Mouse (Mus musculus) gastrocnemius, postnatal 25 days (tissue): ENCODE measurements around the gene Bcl2l1. TPM values are rescaled to one million over a fixed set of nuclear protein-coding genes. Genes with fewer than 3 reads are reported as not detected.

Experiments used
- DNase-seq: peaks from one replicate; pipeline ENCODE4 v3.0.0; 2022
- total RNA-seq, 2 experiments: library from RNA; stranded (reverse); gene quantifications; 1 replicate in 1 of 2; 2 replicates in 1 of 2; pipeline ENCODE4 v1.2.3; 2021

The Bcl2l1 gene
- total RNA-seq, 2 experiments from 2014 or later = 13.8 to 16.4 TPM

GRCm38 (mm10) chr2:152772231-152772630, 59.3 kb downstream of the Bcl2l1 start:
- no peak for DNase-seq

DNA sequence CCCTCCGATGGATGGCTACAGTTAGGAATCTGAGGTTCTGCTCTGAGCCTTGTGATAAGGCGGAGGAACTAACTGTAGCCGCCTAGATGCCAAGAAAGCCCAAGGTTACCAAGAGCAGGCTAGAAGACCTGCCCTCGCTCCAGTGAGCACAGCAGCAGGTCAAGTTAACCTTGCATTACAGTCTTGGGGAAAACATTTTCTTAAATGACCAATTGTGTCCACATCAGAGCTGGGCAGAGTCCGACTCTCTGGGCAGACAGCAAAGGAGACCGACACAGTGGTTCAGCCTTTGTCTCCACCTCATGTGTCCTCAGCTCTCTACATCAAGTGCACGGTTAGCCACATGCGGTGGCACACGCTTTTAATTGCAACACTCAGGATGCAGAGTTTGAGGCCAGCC, 60.0 kb downstream of the Bcl2l1 start:
- DNase-seq = no peak

GRCm38 (mm10) chr2:152769677-152770076, 61.9 kb downstream of the Bcl2l1 start:
- DNase-seq = no peak

DNA sequence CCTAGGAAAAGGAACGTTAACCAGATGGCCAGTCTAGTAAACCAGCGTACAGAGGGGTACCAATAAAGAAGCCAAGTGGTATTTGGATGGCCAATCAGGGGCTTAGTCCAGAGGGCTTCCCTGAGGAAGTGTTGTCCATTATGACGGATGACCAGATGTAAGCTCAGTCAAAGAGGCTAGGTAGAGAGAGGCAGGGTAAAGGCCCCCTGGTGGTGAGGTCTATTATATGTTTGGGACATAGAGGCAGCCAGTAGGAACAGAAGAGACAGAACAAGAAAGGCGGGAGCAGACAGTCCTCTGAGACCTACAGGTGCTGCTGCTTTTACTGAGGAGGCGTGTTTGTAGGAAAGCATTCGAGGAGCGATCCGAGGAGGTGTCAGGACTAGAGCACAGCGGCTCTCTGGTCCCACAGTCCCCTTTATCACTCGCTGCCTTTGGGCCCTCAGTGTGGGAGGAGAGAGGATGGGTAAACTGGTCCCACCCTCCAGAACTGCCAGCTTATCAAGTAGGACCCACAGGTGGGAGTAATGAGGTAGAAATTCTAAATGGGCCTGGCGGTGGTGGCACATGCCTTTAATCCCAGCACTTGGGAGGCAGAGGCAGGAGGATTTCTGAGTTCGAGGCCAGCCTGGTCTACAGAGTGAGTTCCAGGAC, 63.8 kb downstream of the Bcl2l1 start:
- DNase-seq = peak; percentile 34

GRCm38 (mm10) chr2:152766387-152767123, 65.0 kb downstream of the Bcl2l1 start:
- peak; percentile 84 for DNase-seq

DNA sequence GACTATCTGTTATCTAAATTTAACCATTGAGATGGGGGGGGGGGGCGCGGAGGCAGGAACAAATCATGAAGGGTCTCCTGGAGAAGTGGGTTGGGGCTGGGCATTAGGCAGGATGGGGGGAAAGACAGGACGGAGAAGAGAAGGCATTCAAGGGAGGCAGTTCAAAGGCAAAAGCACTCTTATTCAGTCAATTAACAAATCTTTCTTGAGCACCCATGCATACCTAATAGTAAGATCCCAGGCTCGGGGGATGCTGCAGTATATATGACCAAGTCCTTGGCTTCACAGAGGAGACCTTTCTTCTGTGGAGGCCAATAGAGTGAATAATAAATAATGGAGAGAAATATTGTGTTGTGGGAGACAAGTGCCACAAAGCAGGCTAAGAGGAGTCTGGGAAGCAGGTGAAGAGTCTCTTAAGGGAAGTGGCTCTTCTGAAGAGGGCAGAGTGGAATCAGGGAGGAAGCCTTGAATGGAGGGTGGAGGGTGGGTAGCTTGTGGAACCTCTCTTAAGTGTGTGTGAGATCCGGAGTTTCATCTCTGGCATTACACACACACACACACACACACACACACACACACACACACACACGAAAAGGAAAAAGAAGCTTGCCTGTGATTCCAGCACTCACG, 66.4 kb downstream of the Bcl2l1 start:
- no peak for DNase-seq

DNA sequence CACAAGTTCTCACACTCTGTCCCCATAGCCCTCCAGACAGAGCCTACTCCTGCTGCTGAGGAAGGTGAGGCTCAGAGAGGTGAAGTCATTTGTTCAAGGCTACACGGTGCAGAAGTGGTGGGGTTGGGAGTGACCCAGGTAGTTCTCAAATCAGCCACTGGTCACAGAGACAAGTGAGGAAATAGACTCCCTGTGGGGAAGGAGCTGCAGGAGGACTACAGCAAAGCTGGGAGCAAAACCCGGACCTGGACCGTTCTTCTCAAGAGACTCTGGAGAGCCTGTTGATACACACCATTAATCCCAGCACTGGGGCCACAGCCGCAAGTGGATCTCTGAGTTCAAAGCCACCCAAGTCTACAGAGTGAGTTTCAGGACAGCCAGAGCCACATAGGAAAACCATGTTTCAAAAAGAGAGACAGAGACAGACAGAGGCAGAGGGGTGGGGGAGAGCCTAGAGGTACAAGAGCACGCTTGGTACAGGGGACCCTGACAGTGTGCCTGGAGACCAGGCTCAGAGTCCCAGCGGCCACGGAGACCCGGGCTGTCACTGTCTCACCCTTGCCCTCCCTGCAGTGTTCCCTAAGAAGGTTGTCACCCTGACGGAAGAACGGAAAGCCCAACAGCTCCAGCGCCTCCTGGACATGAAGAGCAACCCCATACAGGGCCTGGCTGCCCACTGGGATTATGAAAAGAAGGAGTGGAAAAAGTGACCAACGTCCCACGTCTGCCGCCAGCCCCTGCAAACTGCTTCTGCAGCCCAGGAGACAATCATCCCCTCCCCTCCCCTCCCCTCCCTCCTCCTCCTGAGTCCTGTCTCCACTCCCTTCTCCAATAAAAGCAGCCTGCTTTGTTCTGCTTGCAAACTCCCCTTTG, 67.1 kb downstream of the Bcl2l1 start:
- DNase-seq = no peak

- DNase-seq = no peak
Measured at GRCm38 (mm10) chr2:152763310-152763709, 68.2 kb downstream of the Bcl2l1 start.

GRCm38 (mm10) chr2:152758351-152758750, 73.2 kb downstream of the Bcl2l1 start:
- no peak for DNase-seq

- no peak for DNase-seq
Measured at GRCm38 (mm10) chr2:152757478-152757877, 74.0 kb downstream of the Bcl2l1 start.

DNA sequence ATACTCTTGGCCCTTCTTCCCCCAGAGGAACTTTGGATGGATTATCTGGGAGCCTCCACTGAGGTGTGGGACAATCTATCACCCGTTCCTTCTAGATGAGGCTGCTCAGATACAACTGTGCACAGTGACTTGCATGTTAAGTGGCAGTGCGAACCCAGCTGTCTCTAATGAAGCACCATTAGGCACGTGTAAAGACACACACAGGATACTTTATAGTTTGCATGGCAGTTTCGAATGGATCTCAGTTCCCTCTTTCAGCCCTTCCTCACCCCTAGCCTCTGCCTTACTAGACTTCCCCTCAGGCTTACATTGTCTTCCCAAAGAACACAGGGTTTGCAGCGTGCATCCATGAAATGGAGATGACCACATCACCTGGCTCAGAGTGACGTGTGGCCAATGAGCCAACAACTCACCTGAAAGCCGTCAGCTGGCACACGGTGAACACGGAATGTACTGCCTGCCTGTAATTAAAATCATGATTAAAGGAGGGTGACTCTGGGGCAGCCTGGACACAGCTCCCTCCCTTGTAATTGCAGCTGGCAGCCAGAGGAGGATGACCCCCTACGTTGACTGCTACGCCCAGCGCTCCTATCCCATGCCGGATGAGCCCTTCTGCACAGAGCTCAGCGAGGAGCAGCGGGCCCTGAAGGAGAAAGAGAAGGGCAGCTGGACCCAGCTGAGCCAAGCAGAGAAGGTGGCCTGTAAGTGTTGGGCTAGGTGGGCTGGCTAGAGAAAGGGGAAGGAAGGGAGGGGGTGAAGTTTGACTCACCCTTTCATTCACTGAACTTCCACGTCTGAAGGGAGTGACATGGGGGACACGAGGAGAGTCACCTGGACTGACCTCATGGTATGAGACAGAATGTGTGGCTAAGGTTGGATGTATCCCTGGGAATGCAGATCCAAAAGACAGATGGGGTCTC, 74.8 kb downstream of the Bcl2l1 start:
- DNase-seq = no peak

DNA sequence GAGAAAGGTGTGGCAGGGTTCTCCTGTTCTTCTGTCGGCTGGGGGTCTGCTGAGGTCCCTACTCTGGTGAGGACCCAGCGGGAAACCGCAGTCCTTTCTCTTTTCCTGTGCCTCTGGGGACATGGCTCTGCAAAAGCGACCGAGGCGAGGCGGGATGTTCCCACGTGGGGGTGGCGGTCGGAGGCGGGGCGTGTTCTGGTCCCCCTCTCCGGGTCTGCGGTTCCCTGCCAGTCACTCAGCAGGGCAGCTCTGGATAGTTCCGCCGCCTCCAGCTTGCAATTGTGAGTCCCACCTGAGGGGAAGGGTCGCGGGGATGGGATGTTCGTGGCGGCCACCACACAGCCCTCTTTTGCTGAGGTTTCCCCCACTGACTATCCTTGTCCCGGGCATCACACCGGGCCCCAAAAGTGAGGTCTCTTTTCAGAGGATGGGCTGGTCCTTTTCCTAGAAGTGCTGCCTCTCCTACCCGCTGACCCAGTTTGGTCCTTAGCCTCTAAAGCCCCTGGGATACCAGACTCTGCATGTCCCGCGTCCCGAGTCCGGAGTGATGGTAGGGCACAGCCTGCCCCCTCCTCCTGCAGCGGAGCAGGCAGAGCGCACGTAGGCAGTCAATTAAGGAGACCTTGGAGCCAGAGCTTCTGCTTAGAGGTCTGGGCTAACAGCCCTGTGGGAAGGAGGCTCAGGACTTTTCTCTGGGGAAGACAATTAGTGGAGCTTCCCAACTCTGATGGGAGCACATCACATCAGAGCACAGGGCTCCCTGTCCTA, 77.4 kb downstream of the Bcl2l1 start, which contains the start of gene Cox4i2:
Cox4i2 (plus strand) TSS at position 230 of the 768 bp plus-strand sequence.
- DNase-seq = no peak

DNA sequence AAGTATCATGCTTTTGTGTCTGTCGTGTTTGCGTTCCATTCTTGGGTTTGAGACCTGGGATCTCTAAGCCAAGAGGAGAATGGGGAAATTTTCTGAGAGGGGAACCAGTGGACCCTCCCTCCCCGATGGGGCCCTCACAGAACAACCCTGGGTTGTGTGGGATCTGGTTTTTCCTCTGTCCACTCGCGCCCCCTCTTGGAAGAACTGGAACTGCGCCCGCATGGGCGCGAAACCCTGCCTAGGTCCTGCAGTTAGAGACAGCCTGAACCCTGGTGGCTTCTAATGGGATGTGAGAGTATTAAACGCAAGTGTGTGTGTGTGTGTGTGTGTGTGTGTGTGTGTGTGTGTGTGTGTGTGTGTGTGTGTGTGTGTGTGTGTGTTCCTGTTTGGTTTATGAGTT, 89.1 kb downstream of the Bcl2l1 start:
- DNase-seq = peak; percentile 36

DNA sequence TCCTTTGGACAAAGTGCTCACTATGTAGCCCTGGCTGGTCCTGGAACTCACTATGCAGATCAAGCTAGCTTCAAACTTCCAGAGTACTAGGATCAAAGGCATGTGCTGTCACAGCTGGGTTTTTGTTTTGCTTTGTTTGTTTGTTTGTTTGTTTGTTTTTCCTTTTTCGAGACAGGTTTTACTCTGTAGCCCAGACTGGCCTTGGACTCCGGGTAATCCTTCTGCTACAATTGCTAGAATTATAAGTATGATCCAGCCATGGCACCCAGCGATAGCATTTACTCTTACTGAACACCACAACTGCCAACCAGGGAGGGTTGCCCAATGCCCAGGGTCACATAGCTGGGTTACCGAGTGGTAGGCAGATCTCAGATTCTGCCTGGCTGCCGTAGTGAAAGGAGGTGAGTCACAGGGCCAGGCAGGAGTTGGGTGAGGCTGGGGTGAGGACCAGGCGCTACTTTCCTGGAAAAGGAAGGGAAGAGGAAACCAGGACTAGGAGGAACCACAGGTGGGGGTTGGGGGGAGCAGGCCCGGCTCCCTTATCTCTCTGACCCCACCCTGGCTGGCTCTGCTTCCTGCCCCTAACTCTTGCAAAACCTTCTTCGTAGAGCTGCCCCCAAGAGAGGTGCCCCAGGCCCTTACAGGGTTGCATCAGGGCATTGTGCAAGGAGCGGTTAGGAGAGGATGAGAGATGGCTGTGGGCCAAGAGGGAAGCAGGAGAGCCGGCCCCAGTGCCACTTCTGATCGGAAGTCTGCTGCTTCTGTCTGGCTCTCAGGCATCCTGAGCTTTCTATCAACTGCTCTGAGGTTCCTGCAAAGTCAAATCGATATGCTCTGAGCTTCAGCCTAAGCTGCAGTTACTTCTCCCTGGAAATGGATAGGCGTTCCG, 90.1 kb downstream of the Bcl2l1 start:
- peak; percentile 40 for DNase-seq

DNA sequence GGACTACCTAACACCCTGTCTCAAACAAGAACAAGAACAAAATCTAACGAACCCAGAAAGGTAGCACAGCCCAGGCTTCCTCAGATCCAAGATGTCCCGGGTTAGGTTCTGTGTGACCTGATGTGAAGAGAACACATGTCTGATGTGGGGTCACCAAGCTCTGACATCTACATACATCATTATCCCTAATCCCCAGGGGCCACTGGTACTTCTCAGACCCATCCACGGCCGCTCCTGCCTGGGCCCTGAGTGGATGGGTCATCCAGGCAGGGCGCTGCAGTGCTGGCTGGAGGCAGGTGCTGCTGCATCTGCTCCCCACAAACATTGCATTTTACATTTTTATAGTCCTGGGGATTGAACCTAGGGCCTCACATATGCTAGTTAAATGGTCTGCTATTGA, 91.0 kb downstream of the Bcl2l1 start:
- no peak for DNase-seq

DNA sequence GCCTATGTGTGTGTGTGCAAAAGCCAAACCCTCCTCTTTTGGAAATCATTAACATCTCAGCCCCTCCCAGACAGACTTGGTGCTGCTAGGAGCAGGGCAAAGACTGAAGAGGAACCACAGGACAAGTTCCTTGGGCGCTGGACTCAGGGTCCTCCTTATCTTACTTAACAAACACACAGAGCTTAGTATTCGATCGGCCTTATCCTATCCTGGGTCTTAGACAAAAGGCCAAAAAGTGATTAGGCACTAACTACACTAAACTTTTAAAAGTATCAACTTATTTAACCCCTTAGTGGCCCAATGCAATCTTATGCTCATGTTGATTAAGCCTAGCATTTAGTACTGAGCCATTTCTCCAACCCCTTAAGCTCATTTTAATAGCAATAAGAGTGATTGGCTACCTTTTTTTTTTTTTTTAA, 91.7 kb downstream of the Bcl2l1 start:
- DNase-seq = no peak

DNA sequence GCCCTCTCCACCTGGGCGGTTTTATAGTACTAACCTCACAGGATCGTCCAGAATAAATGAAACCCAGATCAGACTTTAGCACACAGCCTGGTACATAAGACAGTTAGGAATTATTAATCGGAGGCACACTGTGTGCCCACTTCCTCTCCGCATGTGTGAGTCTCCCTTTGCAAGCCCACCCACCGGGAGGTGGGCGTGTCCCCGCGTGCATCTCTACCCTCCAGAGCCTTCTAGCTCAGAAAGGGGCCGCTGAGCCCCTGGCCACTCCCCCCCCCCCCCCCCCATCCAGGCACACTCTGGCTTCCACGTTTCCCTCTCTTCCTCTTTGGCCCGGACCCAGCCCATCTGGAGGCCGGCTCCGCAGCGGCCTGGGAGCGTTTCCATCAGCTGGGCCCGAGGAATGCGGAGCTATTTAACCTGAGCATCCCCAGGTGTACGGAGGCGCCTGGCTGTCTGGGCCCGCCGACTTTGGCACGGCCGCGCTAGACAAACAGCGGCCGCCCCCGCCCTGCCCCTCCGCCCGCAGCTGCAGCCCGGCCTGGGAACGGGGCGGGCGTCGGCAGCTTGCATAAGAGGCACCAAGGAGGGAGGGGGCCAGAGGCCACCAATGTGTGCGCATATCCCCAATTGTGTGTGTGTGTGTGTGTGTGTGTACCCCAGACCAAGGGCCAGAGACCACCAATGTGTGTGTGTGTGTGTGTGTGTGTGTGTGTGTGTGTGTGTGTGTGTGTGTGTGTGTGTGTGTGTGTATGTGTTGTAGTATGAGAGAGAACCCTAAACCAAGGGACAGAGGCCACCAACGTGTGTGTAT, 92.3 kb downstream of the Bcl2l1 start:
- peak; percentile 87 for DNase-seq

- DNase-seq = no peak
Measured at GRCm38 (mm10) chr2:152738341-152738740, 93.2 kb downstream of the Bcl2l1 start.
